Mouse (Mus musculus): ENCODE results near the gene Grap2.

DNA sequence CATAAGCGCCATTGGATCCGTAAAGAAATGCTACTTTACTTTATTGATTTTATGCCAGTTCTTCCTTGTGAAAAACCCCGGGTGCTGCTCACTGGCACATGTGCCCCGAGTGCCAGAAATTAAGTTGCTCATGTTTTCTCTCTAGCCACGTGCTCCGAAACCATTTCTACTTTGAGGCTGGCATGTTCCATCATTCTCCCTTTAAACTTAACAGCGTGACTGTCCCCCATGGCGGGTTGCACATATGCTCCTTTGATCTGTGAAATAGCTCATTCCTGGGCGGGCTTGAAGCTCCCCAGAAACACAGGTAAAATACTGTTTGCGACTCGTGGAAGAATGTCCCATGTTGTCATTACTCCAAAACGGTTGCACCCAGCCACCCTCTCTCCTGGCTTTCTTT is 26.4 kb downstream of the Grap2 start:
- TF ChIP-seq CTCF (IDR thresholded peaks at IDR 0.05; ENCODE audit: borderline replicate concordance, extremely low read depth, insufficient read depth, insufficient read length) (no peak), POLR2A (IDR thresholded peaks at IDR 0.05; ENCODE audit: borderline replicate concordance, extremely low read depth, insufficient read depth, insufficient read length, poor library complexity, severe bottlenecking) (no peak)

Measured in brain, embryonic 14.5 days (tissue).